Comparison of ENCODE assay signal across 26 mouse cellular contexts in genomic region chr15:11118371-11118770, GRCm38 (mm10). TPM values are rescaled to one million over a fixed set of nuclear protein-coding genes. Genes with fewer than 3 reads are reported as not detected.
"Had no signal": no experiment of that assay in that cellular context is flagged by ENCODE, and none has a peak within 500 bp of the region (broad histone marks: within the 10 kb centered on the region; RNA-seq: fewer than 3 reads in every experiment).

No protein-coding gene starts in this region.

- H3K27me3 ChIP-seq: heart, embryonic 12.5 days; hindbrain, embryonic 12.5 days; intestine, embryonic 15.5 days; limb, embryonic 12.5 days; liver, embryonic 13.5 days; liver, embryonic 15.5 days had no signal

- H3K4me3 ChIP-seq: heart, adult 2 months; heart, embryonic 10.5 days; heart, embryonic 12.5 days; hindbrain, embryonic 10.5 days; hindbrain, embryonic 12.5 days; intestine, embryonic 15.5 days; layer of hippocampus, adult 2 months; left cerebral cortex, adult 2 months; limb, embryonic 10.5 days; limb, embryonic 12.5 days; liver, embryonic 13.5 days; liver, embryonic 15.5 days had no signal

- H3K4me1 ChIP-seq: heart, embryonic 12.5 days; intestine, embryonic 15.5 days; liver, embryonic 13.5 days; liver, embryonic 15.5 days had no signal

- H3K27ac ChIP-seq: heart, adult 2 months; heart, embryonic 10.5 days; hindbrain, embryonic 10.5 days; hindbrain, embryonic 12.5 days; hindbrain, embryonic 14.5 days; intestine, embryonic 15.5 days; layer of hippocampus, adult 2 months; left cerebral cortex, adult 2 months; limb, embryonic 10.5 days; limb, embryonic 12.5 days; liver, embryonic 13.5 days; liver, embryonic 15.5 days had no signal

- ATAC-seq: hindbrain, embryonic 16.5 days; inflammation-experienced regulatory T-cells, adult 6 months; intestine, embryonic 15.5 days; intestine, postnatal 0 days; liver, postnatal 0 days had no signal

- DNase-seq: gastrocnemius, postnatal 25 days; heart, adult 2 months; heart, postnatal 10 days; heart, postnatal 4 days; kidney, adult 18-20 months; kidney, adult 8-10 months; kidney, postnatal 10 days; kidney, postnatal 25 days; kidney, postnatal 4 days; liver; liver, embryonic 13.5 days; liver, postnatal 0 days had no signal

RNA-seq across cellular contexts. Expression of gene Adamts12, which starts 53.8 kb away (rescaled TPM):
- polyA plus RNA-seq: inflammation-experienced regulatory T-cells, adult 6 months had no signal
